Mouse (Mus musculus) C2C12 (cell line): ENCODE measurements around the gene Sbk1.

ENCODE experiments used
- CEBPB ChIP-seq: IDR thresholded peaks from one replicate; pipeline ENCODE4 v1.6.1; 2011; ENCODE audit warnings: low read depth, mild to moderate bottlenecking, control low read depth, moderate library complexity
- CTCF ChIP-seq: IDR thresholded peaks from one replicate; pipeline ENCODE4 v1.5.1; 2011; ENCODE audit not compliant: control insufficient read depth, insufficient read depth, insufficient read length
- FOSL1 ChIP-seq: IDR thresholded peaks from one replicate; pipeline ENCODE4 v1.8.0; 2011; ENCODE audit warnings: mild to moderate bottlenecking, low read length; ENCODE audit not compliant: poor library complexity, insufficient read depth, severe bottlenecking
- MAX ChIP-seq: IDR thresholded peaks from one replicate; pipeline ENCODE4 v1.6.1; 2011; ENCODE audit warnings: mild to moderate bottlenecking, control low read depth
- MYOD1 ChIP-seq: IDR thresholded peaks from one replicate; pipeline ENCODE4 v1.6.1; 2011; ENCODE audit warnings: low read depth; ENCODE audit not compliant: control insufficient read depth, insufficient read length
- MYOG ChIP-seq: IDR thresholded peaks from one replicate; pipeline ENCODE4 v1.6.1; 2011; ENCODE audit not compliant: control insufficient read depth, insufficient read length; ENCODE audit errors: extremely low read depth
- USF1 ChIP-seq: IDR thresholded peaks from one replicate; pipeline ENCODE4 v1.6.1; 2011; ENCODE audit warnings: low read depth, mild to moderate bottlenecking, control low read depth, moderate library complexity

DNA sequence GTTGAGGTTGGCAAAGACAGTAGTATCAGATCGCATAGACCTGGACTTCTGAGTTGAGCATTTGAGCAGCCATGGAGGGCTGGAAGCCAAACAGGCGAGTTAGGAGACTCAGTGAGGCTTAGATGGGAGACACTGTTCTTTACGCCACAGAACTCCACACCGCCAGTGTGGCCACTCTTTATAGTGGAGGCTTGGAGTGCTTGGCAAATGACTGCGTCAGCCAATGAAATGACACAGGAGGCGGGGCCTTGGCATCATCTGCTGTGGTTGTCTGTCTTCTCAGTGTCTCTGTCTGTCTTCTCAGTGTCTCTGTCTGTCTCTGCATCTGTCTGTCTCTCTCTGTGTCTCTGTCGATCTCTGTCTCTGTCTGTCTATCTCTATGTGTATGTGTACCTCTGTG lies 21.9 kb upstream of the Sbk1 start:
- TF ChIP-seq CTCF (no peak), USF1 (no peak), MAX (no peak), MYOG (no peak), MYOD1 (no peak), CEBPB (no peak), FOSL1 (no peak)
